Mouse (Mus musculus) neural tube, embryonic 14.5 days (tissue): ENCODE measurements around the gene Lancl2. TPM values are rescaled to one million over a fixed set of nuclear protein-coding genes. Genes with fewer than 3 reads are reported as not detected.

Source experiments
- ATAC-seq: fragments of 200-750 bp; cut with Nextera tagmentation; 2 replicates; pipeline ENCODE4 v1.8.0; 2017; ENCODE audit warnings: low read depth, mild to moderate bottlenecking, moderate TSS enrichment, moderate library complexity
- H3K27ac ChIP-seq: fragments of 300-500 bp; sonication (generic); 2 replicates; pipeline ENCODE4 v1.5.1; 2014; ENCODE audit warnings: low read depth, mild to moderate bottlenecking, control low read depth, low read length, moderate library complexity, mixed read lengths
- H3K27me3 ChIP-seq: fragments of 300-500 bp; sonication (generic); 2 replicates; pipeline ENCODE4 v1.6.1; 2014; ENCODE audit warnings: low read length; ENCODE audit not compliant: control insufficient read depth, insufficient read depth
- H3K36me3 ChIP-seq: fragments of 300-500 bp; sonication (generic); 2 replicates; pipeline ENCODE4 v1.6.1; 2014; ENCODE audit warnings: low read length, mixed read lengths; ENCODE audit not compliant: control insufficient read depth, insufficient read depth
- H3K4me1 ChIP-seq: fragments of 300-500 bp; sonication (generic); 2 replicates; pipeline ENCODE4 v1.6.1; 2014; ENCODE audit warnings: low read length; ENCODE audit not compliant: control insufficient read depth, insufficient read depth
- H3K4me2 ChIP-seq: fragments of 300-500 bp; sonication (generic); 2 replicates; pipeline ENCODE4 v1.6.1; 2014; ENCODE audit warnings: mild to moderate bottlenecking, low read depth, low read length, control low read depth
- H3K4me3 ChIP-seq: fragments of 300-500 bp; sonication (generic); 2 replicates; pipeline ENCODE4 v1.5.1; 2014; ENCODE audit warnings: low read depth, low read length, control low read depth, mixed read lengths
- H3K9ac ChIP-seq: fragments of 300-500 bp; sonication (generic); replicated peaks from 2 replicates; pipeline ENCODE4 v1.6.1; 2014; ENCODE audit warnings: low read depth, mild to moderate bottlenecking, control low read depth, low read length, mixed read lengths
- H3K9me3 ChIP-seq: fragments of 300-500 bp; sonication (generic); 2 replicates; pipeline ENCODE4 v1.6.1; 2016; ENCODE audit warnings: low read length; ENCODE audit not compliant: control insufficient read depth
- WGBS: fragments of 180-500 bp; shearing (Covaris S2); extraction: QIAGEN DNeasy Blood & Tissue Kit; methylation state at CpG from one replicate; pipeline ENCODE4 v1.1.7; 2014; 5-methylcytosine and 5-hydroxymethylcytosine counted together
- polyA plus RNA-seq: library from polyadenylated mRNA; unstranded; fragments of >200 nt; fragmentation: Nextera tagmentation; extraction: Ambion mirVana; gene quantifications from 2 replicates; pipeline ENCODE4 v1.2.1, GENCODE M21; 2014

Lancl2 gene
- polyA plus RNA-seq, 1 experiment from 2014 or later = 100 TPM

DNA sequence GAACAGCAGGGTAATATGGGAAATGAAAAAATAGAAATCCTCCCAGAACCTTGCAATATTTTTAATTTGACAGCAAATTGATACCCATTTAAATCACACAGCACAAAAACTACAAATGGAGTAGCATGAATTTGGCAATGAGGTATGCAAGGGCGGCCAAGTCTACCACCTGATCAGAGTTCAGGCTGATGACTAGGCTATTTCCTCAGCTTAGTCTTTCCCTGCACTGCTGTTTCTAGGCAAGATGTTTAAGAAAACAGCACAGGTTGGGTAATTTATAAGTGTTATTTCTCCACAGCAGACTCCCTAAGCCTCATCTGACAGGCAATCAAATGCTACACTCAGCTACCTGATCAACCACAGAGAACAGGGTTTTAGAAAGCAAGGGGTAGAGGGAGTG, 81.9 kb downstream of the Lancl2 start:
- Histone ChIP-seq H3K9ac (no peak overlapping the region), H3K9me3 (no peaks in the 10 kb centered on the region), H3K4me3 (no peak overlapping the region), H3K27ac (no peak overlapping the region), H3K4me1 (no peaks in the 10 kb centered on the region), H3K4me2 (no peak overlapping the region), H3K36me3 (no peaks in the 10 kb centered on the region; the same call in 1 of the 2 replicates), H3K27me3 (no peaks in the 10 kb centered on the region)
- ATAC-seq = peak; percentile 14; the same call in 1 of the 2 replicates
- WGBS = 100% methylated on average over 1 of the region's 1 CpGs

DNA sequence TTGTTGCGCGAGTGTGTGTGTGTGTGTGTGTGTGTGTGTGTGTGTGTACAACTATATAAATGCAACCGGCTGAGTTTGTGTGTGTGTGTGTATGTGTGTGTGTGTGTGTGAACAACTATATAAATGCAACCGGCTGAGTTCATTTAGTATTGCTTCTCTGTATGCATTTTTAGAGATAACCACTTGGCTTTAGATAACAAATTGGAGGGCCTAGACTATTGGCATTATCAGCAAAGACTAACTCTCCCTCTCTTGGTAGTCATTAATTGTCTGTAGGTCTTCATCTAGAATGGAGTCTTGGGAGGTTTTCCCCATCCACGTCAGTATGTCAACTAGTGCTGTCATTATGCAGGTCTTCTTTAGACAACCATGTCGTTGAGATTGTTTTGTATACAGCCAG, 85.0 kb downstream of the Lancl2 start:
- WGBS = 90% methylated on average over 6 of the region's 6 CpGs

More for the DNA sequence above, 85.0 kb downstream of the Lancl2 start:
- H3K4me2 ChIP-seq = no peak overlapping the region
- H3K36me3 ChIP-seq = no peaks in the 10 kb centered on the region; the same call in 1 of the 2 replicates
- no peak overlapping the region for H3K27ac ChIP-seq
- H3K4me1 ChIP-seq = no peaks in the 10 kb centered on the region
- H3K4me3 ChIP-seq = no peak overlapping the region
- no peak overlapping the region for H3K9ac ChIP-seq
- no peaks in the 10 kb centered on the region for H3K27me3 ChIP-seq
- no peaks in the 10 kb centered on the region for H3K9me3 ChIP-seq
- no peak for ATAC-seq

Other genes starting within 250 kb of the Lancl2 start
- gene Ppm1k, start 167.1 kb upstream of the Lancl2 start, polyA plus RNA-seq = 8.4 and 9.4 TPM in 2 replicates
- gene Herc6, start 121.5 kb upstream of the Lancl2 start, polyA plus RNA-seq = 0.44 and 1.2 TPM in 2 replicates
- 20.4 and 21.8 TPM in 2 replicates for gene Pyurf, start 10.5 kb upstream of the Lancl2 start, polyA plus RNA-seq
- gene Vopp1, start 122.6 kb downstream of the Lancl2 start, polyA plus RNA-seq = 91.4 and 148 TPM in 2 replicates
- gene Vmn1r21, start 147.8 kb downstream of the Lancl2 start, polyA plus RNA-seq = 0.16 TPM in 1 of 2 replicates, not detected in the other
- gene Vmn1r22, start 205.5 kb downstream of the Lancl2 start, polyA plus RNA-seq = not detected in 2 replicates
- not detected in 2 replicates for gene Vmn1r23, start 224.3 kb downstream of the Lancl2 start, polyA plus RNA-seq